Mouse (Mus musculus): ENCODE results near the gene Tmc6.

GRCm38 (mm10) chr11:117741128-117741527 is 40.9 kb downstream of the Tmc6 start:
- TF ChIP-seq CTCF (IDR thresholded peaks at IDR 0.05; ENCODE audit: insufficient read depth, low read depth, low read length): no peak
- no peak for TF ChIP-seq POLR2A (IDR thresholded peaks at IDR 0.05; ENCODE audit: insufficient read depth, low read depth, low read length)

All from olfactory bulb, adult 2 months (tissue).